Mouse (Mus musculus): ENCODE results near the gene Mrm1.
"Not testable (repeated sequence)": the region's sequence is repeated elsewhere in the genome, so short reads cannot be mapped to it uniquely, and the experiment has no call there.

The Mrm1 gene

DNA sequence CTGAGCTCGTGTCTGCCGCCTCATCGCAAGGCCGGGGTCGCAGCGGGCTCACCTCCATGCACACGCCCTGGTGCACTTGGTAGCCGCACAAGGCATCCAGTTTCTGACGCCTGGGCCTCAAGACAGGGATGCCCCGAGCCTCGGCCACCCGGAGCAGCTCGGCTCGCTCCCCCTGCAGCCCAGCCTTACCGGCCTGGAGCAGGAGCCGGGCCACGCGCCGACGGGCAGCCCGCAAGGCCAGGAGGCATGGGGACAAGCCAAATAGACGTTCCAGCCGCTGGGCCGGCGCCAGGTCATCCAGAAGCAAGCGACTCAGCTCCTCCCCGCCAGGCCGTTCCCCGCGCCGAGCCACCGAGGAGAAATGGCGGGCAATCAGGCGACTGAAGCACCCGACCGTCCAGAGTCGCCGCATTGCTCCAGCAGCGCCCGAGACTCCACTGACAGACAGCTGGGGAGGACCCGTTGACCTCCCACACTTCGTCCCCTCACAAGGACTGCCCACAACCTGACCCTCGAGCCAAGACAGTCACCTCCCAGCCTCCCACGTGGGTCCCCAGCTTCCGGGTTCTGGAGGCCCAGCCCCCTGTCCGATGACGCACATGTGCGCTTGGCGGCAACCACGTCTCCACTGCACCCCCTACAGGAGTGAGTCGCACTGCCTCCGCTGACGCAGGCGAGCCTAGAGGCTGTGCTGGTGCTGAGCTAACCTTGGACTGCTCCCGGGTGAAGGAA, at the start of gene Mrm1:
Gene Mrm1 (minus strand): TSS at position 555 of the 732 bp plus-strand sequence.
- DNase-seq (ENCODE audit: low spot score) = peak; percentile 84

DNA sequence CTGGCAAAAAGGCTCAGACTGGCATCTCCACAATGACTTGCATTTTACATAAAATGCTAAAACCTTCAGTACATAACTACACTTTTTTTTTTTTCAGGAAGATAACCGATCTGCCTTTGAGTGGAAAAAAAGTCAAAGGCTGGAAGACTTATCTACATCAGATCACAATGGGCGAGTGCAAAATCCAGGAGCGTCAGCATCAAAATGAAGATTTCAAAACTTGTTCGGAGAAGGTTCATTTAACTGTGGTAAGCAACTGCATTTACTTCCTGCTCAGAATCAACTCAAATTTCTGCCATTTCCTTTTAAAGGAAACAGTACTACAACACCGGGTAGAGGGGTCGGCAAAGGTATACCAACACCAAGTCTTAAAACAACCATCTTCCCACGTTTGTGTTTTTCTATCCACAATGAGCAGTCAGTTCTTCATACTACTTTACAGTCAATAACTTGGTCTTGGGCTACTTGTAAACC, 49.5 kb upstream of the Mrm1 start:
- no peak for DNase-seq (ENCODE audit: low spot score)

DNA sequence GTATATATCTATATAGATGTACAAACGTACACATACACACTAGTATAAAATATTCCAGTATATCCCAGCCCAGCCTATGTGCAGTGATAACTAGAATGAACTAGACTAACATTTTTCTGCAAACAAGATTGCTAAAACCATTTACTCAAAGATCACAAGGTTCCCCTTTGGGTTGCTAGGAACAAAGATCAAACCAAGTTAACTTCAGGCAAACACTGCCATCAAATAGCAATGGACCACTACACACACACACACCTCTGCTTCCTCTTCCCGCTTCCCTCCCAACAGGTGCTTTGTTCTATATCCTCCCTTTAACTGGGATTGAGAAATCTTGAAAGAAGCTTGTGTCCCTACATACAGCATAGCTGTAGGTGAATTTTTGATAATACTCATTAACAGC, 48.3 kb upstream of the Mrm1 start:
- no peak for DNase-seq (ENCODE audit: low spot score)

DNA sequence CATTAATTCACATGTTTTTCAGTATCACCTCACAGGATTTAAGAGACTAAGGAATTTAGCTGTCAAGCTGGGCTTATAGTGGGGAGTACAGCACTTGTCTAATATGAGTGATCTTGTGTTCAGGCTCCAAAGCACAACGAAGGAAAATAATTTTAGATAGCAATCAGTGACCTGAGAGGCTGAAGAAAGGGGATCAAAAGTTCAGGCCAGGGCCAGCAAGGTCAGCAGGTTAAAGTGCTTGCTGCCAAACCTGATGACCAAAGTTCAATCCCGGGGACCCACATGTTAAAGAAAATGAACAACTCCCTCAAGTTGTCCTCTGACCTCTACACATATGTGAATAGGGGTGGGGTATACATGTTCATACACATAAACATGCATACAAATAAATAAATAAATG, 46.0 kb upstream of the Mrm1 start:
- DNase-seq (ENCODE audit: low spot score) = no peak

DNA sequence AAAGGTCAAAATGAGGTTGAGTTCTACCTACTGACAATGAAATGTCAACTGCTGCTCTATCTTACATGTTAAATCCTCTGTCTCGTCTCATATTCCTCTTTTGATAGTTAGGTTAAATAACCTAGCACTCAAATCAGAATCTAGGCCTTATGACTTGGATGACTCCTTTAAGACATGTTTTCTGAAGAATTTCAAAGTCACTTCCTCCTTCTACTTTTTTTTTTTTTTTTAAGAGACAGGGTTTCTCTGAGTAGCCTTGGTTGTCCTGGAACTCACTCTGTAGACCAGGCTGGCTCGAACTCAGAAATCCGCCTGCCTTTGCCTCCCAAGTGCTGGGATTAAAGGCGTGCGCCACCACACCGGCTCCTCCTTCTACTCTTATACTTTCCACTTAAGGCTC, 36.0 kb upstream of the Mrm1 start:
- no peak for DNase-seq (ENCODE audit: low spot score)

DNA sequence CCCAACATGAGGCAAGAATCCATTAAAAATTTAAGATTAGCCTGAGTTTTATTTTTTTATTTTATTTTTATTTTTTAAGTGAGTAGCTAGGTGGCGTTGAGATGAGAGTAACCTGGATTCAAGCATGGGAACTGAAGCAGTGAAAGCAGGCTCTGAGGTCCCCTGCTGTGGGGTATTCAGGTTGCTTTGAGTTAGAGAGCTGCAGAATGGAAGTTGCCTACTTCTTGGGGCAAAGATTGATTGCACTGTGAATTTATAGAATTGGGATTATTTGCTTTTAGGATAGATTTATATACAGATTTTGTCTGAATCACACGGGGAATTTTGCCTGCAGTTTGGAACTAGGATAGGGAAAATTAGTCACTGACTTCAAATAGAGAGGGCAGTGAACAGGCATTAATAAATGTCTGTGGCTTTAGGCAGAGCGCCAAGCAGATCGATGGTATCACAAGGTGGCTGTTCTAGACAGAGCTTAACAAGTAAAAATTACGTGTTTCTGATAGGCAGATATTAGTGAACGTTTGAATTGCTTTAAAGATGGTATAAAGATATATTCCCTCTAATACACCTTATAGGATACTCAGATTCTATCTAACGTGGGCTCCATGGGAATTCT, 28.3 kb upstream of the Mrm1 start:
- no peak for DNase-seq (ENCODE audit: low spot score)

DNA sequence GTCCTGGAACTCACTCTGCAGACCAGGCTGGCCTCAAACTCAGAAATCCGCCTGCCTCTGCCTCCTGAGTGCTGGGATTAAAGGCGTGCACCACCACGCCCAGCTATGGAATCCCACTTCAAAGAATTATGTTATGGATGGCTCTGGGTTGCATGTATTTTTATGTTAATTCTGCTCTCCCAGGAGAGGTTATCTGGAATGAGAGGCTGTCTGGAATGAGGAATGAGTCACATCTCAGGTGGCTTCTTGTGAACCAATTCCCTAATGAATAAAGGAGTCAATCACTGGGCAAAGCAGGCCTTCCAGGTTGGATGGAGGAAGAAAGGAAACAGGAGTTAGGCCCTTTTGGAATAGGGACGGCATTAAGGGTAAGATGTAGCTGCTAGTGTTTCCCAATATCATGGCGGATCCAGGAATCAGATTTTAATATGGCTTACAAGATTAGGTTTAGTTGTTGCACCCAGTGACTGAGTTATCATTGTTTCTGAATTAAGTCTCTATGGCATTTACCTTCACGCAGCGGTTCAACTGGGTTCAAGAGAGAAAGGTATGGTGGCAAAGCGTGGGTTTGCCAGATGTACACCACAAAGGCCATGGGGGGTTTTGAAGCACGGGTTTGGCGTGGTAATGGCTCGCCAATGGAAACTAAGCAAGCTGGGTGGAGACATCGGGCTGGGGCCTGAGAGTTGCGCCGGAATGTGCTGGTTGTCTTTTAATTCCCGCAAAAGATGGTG, 27.6 kb upstream of the Mrm1 start:
- no peak for DNase-seq (ENCODE audit: low spot score)

DNA sequence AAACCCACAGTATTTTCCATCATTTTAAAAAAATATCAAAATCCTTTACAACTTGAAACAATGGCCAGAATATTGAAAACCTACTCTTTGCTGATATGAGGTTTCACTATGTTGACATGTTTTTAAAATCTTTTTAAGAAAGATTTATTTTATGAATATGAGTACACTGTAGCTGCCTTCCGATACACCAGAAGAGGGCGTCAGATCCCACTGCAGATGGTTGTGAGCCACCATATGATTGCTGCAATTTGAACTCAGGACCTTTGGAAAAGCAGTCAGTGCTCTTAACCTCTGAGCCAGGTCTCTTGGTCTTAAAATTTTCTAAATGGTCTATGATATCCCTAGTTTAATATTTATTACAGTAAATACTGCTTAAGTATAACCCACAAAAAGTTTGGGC, 20.0 kb upstream of the Mrm1 start:
- no peak for DNase-seq (ENCODE audit: low spot score)

DNA sequence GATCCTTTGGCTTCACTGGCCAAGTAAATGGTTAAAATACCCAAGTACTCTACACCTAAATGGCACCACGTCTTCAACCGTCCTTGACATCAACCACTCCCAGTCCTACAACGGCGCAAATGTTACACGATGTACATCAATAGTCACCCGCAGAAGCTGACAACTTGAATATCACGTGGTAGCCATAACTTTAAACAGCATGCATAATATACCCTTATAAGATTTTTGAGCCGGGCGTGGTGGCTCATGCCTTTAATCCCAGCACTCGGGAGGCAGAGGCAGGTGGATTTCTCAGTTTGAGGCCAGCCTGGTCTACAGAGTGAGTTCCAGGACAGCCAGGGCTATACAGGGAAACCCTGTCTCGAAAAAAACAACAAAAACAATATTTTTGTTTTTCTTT, 10.2 kb upstream of the Mrm1 start:
- DNase-seq (ENCODE audit: low spot score) = not testable (repeated sequence)

DNA sequence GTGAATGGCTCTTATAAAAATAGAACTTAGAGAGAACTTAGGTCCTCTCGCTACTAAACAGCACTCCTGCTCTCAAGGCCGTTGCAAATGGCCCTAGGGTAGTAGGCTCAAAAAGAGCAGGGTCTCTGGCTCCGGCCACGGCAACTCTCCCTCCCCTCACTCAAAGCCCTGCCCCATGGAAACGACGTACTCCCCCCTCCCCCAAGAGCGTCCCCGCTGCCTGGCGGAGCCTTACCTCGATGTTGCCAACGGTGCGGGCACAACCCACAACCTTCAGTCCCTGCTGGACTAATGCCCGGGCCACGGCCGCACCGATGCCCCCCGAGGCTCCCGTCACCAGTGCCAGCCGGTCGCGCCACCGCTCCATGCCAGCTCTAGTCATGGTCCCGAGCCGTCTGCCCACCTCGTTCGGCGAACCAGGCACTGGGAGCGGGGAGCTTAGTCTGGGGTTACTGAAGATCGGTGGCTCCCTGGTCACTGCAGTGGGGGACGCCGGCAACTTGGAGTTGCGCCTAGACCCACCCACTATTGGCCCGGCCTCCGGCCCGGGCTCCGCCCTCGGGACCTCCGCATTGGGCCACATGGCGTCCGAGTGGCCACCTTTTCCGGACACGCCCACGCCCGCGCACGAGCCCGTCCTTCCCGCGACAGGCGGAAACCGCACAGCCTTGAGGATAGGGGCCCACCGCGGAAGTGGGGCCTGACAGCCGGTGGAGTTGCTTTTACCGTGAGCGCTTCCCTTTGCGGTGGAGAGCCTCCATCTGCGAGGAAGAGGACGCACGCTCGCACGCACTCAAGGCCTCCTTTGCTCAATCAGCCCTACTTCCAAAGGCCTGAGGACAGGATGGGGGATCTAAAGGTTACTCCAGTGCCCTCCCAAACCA, 9.4 kb upstream of the Mrm1 start, which contains the start of gene Dhrs11:
Gene Dhrs11 (minus strand): TSS at position 479 of the 884 bp plus-strand sequence.
- peak; percentile 46 for DNase-seq (ENCODE audit: low spot score)

DNA sequence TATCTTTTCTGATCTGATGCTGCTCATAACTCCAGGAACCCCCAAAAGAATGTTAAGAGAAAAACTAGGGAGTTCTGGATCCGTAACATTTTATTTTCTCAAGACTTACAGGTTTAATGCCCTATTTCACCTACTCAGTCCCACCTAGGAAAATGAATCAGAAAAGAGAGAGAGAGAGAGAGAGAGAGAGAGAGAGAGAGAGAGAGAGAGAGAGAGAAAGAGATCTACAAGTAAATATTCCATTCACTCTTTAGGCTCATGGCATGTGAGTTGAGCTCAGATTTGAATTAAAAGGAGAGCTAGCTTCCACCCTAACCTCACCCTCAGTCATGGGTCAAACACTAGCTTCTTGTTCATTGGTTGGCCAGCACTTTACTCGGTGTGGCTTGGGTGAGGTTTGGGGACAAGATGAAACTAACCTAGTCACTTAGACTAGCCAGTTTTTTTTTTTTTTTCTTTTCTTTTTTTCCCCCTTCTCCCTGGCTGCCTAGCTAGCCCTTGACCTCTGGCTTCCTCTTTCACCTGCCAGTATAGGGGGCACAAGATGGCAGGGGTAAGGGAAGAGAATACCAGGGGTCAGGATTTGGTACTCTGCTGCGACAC, 8.7 kb upstream of the Mrm1 start:
- DNase-seq (ENCODE audit: low spot score) = no peak

DNA sequence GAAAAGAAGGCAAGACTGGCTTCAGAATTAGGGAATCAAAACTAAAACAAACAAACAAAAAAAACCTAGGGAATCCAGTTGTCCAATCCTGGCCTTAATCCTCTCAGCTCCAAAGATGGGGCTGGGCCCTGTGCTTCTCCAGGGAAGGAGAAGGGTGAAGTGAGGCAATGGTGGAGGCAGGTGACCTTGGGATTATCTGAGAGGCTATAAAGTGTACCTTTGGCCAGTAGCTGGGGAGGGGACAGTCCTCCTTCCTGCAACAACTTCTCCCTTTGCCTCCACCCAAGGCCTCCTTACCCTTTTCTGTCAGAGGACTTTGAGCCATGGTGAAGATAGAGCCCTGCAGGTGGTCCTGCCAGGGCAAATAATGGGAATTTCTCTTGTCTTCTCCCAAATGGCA, 8.2 kb upstream of the Mrm1 start:
- no peak for DNase-seq (ENCODE audit: low spot score)

DNA sequence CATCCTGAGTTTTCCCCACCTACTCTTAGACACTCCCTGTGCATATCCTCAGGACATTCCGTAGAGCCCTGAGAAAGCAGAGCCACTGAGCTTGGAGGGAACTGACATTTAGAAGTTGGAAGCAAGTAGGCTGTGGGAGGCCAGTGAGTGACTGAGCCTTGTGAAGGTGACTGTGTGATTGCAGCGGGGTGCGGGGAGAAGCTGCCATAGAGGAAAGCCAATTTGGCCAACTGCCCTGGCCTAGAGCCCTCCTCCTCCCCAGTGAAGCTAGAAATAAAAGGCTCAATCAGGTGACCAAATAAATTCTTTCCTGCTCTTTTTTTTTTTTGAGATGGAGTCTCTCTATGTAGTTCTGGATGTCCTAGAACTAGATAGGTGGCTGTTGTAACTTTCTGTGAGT, 6.9 kb upstream of the Mrm1 start:
- DNase-seq (ENCODE audit: low spot score) = peak; percentile 27

DNA sequence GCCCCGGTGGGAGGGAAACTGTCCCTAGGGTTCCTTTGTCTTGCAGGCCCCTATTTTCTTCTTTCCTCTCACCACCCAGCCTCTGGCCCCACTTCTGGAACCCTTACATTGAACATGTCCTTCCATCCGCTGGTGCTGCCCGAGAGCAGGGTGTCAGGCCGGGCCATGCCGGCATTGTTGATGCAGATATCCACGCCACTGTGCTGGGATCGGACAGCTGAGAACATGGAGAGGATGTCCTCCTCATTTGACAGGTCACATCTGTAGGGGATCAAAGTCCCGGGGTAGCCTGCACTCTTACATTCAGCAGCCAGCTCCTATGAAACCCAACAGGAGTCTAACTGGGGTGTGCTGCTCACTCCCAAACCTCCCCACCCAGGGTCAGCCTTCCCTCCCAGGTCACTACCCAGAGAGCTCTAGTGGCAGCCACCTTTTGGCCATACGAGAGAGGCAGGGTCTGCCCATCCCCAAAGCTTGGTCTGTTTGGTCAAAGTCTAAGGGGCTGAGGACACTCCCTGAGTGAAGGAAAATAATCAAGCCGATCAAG, 6.0 kb upstream of the Mrm1 start:
- no peak for DNase-seq (ENCODE audit: low spot score)

DNA sequence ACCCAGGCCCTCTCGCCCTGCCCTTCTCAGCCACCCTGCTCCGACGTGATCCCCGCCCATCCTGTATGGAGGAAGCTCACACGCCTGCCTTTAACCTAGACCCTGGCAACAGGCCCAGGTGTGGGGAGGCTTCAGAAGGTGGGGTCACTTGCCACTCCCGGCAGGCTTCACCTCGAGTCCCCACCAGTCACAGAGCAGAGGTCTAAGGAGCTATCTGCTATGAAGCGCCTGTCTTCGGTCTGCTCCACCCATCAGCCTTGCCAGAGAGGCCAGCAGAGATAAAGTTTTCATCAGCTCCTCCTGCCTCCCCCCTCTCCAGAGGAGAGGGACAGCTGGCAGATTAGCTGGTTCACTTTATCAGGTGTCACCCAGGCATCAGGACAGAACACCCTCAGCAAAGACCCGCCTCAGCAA, 4.2 kb upstream of the Mrm1 start:
- DNase-seq (ENCODE audit: low spot score) = no peak

DNA sequence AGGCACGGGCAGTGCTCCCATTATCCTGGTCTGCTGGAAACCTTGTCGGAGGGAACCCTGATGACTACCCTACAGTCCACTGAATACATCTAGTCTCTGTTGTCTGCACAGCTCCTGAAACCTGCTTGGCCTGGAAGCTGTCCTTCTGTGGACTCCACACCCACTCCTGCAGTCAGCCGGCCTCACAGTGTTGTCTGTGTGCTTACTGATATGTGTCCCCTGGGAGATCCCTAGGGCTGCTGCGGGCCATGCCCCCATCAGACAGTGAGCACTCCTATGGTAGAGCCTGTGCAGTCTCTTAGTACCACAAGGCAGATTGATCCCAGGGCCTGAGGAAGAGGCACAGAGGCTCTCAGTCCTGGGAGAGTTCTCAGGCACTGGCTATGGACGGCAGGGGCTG, 3.2 kb upstream of the Mrm1 start:
- no peak for DNase-seq (ENCODE audit: low spot score)

DNA sequence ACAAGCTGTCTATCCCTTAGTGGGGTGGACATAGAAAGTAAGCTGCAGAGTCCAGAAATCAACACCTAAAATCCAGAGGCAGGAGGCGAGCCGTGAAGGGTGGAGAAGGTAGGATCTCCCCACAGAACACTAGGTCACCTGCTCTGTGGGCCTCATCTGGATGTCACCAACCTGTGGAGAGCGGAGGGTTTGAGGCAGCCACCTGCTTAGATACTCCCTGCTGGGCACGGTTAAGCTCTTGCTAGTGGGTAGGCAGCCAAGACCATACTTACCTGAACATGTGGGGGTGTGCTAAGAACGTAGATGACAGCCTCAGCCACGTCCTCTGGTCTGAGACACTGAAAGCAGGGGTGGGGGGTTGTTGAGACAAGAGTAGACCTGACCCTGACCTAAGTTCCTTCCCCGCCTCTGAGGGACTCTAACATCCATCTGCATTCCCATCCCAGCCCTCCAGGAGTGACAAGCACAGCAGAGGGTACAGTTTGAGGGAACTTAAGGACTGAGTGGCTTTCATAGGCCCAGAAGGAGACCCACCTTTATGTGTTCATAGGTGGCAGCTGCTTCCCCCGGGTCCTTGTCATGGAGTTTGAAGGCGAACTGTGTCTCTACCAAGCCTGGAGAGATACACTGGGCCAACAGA, 1.9 kb upstream of the Mrm1 start:
- no peak for DNase-seq (ENCODE audit: low spot score)

DNA sequence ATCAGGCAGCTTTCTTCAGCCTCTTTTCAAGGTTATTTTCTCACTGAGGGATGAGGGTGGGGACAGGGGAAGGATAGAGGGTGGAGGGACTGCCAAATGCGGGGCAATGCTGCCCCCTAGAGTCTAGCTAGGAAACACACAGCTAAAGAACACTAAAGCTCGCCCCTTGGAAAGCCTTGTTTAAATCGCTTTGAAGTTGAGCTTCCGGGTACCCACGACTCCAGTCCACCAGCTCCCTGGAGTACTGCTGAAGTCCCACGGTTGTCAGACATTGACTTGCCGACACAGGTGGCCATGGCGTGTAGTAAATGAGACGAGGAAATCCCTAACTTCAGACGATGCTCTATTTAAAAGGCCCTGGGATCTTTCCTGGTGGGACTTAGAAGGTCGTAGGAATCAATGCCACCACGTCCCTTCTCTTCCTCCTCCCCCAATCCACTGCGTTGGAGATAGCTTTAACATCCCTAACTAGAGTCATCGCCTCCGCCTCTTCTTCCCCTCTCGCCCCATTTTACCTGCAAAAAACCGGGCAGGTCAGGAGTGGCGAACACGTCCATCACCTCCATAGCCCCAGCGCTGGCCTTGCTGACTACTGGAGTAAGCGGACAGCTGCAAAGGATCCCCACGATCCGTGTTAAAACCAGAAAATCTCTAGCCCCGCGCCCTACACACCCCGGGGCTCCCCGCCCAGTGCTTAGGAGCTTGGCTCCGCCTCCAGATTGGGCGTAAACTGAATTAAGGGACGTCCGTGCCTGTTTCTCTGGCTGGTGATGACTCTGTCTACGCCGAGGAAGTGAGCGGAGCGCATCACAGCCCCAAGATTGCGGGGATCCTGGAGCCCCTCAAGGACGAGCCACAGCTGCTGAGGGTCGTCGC, 992 bp downstream of the Mrm1 start:
- peak; percentile 48 for DNase-seq (ENCODE audit: low spot score)

DNA sequence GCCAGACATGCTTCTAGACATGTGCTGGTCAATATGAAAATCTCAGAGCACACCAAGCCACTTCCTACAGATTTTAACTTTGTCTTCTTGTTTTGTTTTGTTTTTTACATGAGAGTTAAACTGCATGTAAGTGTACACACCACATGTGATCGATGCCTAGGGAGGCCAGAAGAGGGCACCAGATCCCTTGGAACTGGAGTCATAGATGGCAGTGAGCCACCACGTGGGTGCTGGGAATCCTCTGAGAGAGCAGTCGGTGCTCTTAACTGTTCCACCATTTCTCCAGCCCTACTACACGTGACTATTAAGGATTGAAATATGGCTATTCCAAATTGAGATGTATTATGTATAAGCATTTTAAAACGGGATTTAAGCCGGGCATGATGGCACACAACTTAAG, 2.0 kb downstream of the Mrm1 start:
- DNase-seq (ENCODE audit: low spot score) = no peak

Measured in layer of hippocampus, adult 9-10 months (tissue).